Mouse (Mus musculus) lung, embryonic 14.5 days (tissue): ENCODE data around the gene Nampt. TPM values are rescaled to one million over a fixed set of nuclear protein-coding genes. Genes with fewer than 3 reads are reported as not detected.

Experiments
- ATAC-seq: fragments of 200-750 bp; cut with Nextera tagmentation; 2 replicates; pipeline ENCODE4 v1.8.0; 2017; ENCODE audit warnings: mild to moderate bottlenecking, moderate TSS enrichment, moderate library complexity; ENCODE audit not compliant: insufficient read depth
- DNase-seq: peaks from one replicate; pipeline ENCODE4 v3.0.0-alpha.2; 2015
- H3K27ac ChIP-seq: fragments of 300-500 bp; sonication (generic); 2 replicates; pipeline ENCODE4 v1.5.1; 2014; ENCODE audit warnings: low read depth, mild to moderate bottlenecking, moderate library complexity
- H3K27me3 ChIP-seq: fragments of 300-500 bp; sonication (generic); 2 replicates; pipeline ENCODE4 v1.6.1; 2014; ENCODE audit warnings: low read length, control low read depth; ENCODE audit not compliant: insufficient read depth
- H3K36me3 ChIP-seq: fragments of 300-500 bp; sonication (generic); 2 replicates; pipeline ENCODE4 v1.6.1; 2014; ENCODE audit warnings: control low read depth; ENCODE audit not compliant: insufficient read depth
- H3K4me1 ChIP-seq: fragments of 300-500 bp; sonication (generic); 2 replicates; pipeline ENCODE4 v1.6.1; 2014; ENCODE audit warnings: antibody characterized with exemption, control low read depth; ENCODE audit not compliant: insufficient read depth
- H3K4me2 ChIP-seq: fragments of 300-500 bp; sonication (generic); 2 replicates; pipeline ENCODE4 v1.6.1; 2014; ENCODE audit warnings: mild to moderate bottlenecking
- H3K4me3 ChIP-seq: fragments of 300-500 bp; sonication (generic); 2 replicates; pipeline ENCODE4 v1.5.1; 2014; ENCODE audit warnings: low read depth, low read length
- H3K9ac ChIP-seq: fragments of 300-500 bp; sonication (generic); 2 replicates; pipeline ENCODE4 v1.6.1; 2014
- H3K9me3 ChIP-seq: fragments of 300-500 bp; sonication (generic); 2 replicates; pipeline ENCODE4 v1.6.1; 2016; ENCODE audit warnings: low read depth, low read length, control low read depth
- CTCF ChIP-seq: IDR thresholded peaks from 2 replicates; pipeline ENCODE4 v1.5.1; 2016; ENCODE audit warnings: antibody characterized with exemption, low read depth
- WGBS: fragments of 180-500 bp; shearing (Covaris S2); extraction: QIAGEN DNeasy Blood & Tissue Kit; methylation state at CpG from one replicate; pipeline ENCODE4 v1.1.7; 2014; 5-methylcytosine and 5-hydroxymethylcytosine counted together
- polyA plus RNA-seq: library from polyadenylated mRNA; unstranded; fragments of >200 nt; fragmentation: Nextera tagmentation; extraction: Ambion mirVana; gene quantifications from 2 replicates; pipeline ENCODE4 v1.2.1, GENCODE M21; 2014

The Nampt gene
- polyA plus RNA-seq, 1 experiment from 2014 or later: 31.7 TPM

- Histone ChIP-seq H3K4me2 (no peak overlapping the region), H3K9ac (no peak overlapping the region), H3K9me3 (no peaks in the 10 kb centered on the region), H3K4me1 (no peaks in the 10 kb centered on the region), H3K27me3 (no peaks in the 10 kb centered on the region), H3K4me3 (no peak overlapping the region), H3K27ac (no peak overlapping the region), H3K36me3 (no peaks in the 10 kb centered on the region)
- no peak for DNase-seq
- TF ChIP-seq CTCF: no peak
- no peak for ATAC-seq
- WGBS: 81% methylated on average over 5 of the region's 5 CpGs
These were observed 41.5 kb downstream of the Nampt start for GRCm38 (mm10) chr12:32860820-32861219.

DNA sequence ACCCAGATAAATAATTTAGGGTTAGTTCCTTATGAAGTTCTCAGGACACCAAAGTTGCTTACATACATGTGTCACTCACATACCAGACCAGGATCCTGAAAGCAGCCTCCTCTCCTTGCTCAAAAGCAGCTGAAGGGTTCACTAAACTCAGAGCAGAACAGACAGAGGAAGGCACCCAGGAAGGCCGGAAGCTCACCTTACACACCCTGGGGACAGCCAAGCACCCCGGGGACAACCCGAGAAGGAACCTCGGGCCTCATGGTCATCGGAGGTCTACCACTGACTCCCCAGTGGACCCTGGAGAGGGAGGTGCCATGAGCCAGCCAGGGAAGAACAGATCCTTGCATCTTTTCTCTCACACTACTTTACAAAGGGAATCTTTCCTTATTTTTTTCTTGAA lies 51.5 kb downstream of the Nampt start:
- Histone ChIP-seq H3K36me3 (no peaks in the 10 kb centered on the region), H3K27me3 (no peaks in the 10 kb centered on the region), H3K4me1 (no peaks in the 10 kb centered on the region), H3K9ac (no peak overlapping the region), H3K4me2 (no peak overlapping the region), H3K27ac (no peak overlapping the region), H3K9me3 (no peaks in the 10 kb centered on the region), H3K4me3 (no peak overlapping the region)
- 89% methylated on average over 5 of the region's 5 CpGs for WGBS
- no peak for TF ChIP-seq CTCF
- ATAC-seq (no peak), DNase-seq (no peak)

GRCm38 (mm10) chr12:32877500-32877899 lies 58.2 kb downstream of the Nampt start:
- Histone ChIP-seq H3K4me2 (no peak overlapping the region), H3K9me3 (no peaks in the 10 kb centered on the region), H3K27me3 (no peaks in the 10 kb centered on the region), H3K4me3 (no peak overlapping the region), H3K9ac (no peak overlapping the region), H3K27ac (no peak overlapping the region), H3K36me3 (no peaks in the 10 kb centered on the region), H3K4me1 (no peaks in the 10 kb centered on the region)
- no peak for TF ChIP-seq CTCF
- ATAC-seq (no peak), DNase-seq (no peak)
- WGBS: 80% methylated on average over 9 of the region's 9 CpGs

- no peaks in the 10 kb centered on the region for H3K36me3 ChIP-seq
These were observed 58.7 kb downstream of the Nampt start for GRCm38 (mm10) chr12:32877964-32878571.

GRCm38 (mm10) chr12:32879371-32879770 lies 60.0 kb downstream of the Nampt start:
- H3K4me3 ChIP-seq: no peak overlapping the region
- H3K27me3 ChIP-seq: no peaks in the 10 kb centered on the region
- no peak for TF ChIP-seq CTCF
- ATAC-seq (no peak), DNase-seq (no peak)
- WGBS: 79% methylated on average over 3 of the region's 3 CpGs
- H3K9ac ChIP-seq: no peak overlapping the region
- H3K27ac ChIP-seq: no peak overlapping the region
- H3K4me1 ChIP-seq: no peaks in the 10 kb centered on the region
- no peaks in the 10 kb centered on the region for H3K36me3 ChIP-seq
- no peak overlapping the region for H3K4me2 ChIP-seq
- H3K9me3 ChIP-seq: no peaks in the 10 kb centered on the region

More at GRCm38 (mm10) chr12:32877964-32878571, 58.7 kb downstream of the Nampt start:
- no peak overlapping the region for H3K4me3 ChIP-seq
- H3K4me1 ChIP-seq: no peaks in the 10 kb centered on the region
- H3K27me3 ChIP-seq: no peaks in the 10 kb centered on the region
- no peak overlapping the region for H3K9ac ChIP-seq
- ATAC-seq (no peak), DNase-seq (no peak)
- 75% methylated on average over 11 of the region's 11 CpGs for WGBS
- H3K27ac ChIP-seq: no peak overlapping the region
- no peaks in the 10 kb centered on the region for H3K9me3 ChIP-seq
- TF ChIP-seq CTCF: no peak
- H3K4me2 ChIP-seq: no peak overlapping the region

DNA sequence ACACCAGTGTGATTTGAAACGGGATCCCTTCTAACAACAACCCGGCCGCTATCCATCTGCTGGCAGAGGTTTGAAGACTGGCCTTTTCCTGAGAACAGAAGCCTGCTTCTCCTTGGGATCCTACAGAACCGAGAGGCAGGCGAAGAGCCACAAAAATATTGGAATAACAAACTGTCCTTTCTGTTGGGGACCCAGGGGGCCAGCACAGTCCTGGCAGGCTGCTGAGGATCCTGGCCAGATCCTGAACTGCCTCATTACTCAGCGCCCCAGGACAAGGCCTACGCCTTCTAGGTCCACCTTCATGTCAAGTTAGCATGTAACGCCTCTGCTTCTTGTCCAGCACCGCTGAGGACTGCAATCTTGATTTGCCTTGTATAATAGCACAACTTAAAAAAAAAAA lies 65.0 kb downstream of the Nampt start:
- DNase-seq (no peak), ATAC-seq (no peak)
- Histone ChIP-seq H3K27ac (no peak overlapping the region), H3K4me2 (no peak overlapping the region), H3K9me3 (no peaks in the 10 kb centered on the region), H3K27me3 (no peaks in the 10 kb centered on the region), H3K4me1 (no peaks in the 10 kb centered on the region), H3K36me3 (no peaks in the 10 kb centered on the region), H3K9ac (no peak overlapping the region), H3K4me3 (no peak overlapping the region)
- WGBS: 42% methylated on average over 9 of the region's 9 CpGs
- TF ChIP-seq CTCF: no peak

DNA sequence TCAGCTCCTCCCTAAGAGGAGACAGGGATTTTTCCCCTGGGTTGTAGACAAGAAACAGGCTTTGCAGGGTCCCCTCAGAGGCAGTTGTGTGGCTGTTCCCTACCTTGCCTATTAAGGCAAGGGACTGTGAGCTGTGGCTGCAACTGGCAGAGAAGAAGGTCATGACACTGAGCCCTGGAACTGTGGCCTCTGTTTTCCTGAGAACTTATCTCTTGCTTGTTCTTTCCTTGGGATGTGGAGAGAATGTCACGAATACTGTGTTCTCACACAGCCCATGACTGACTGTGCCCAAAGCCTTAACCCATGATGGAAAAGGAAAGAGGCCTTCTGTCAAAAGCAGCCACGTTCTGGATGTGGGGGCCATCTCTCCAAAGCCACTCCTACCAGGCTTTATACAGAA lies 65.7 kb downstream of the Nampt start:
- H3K27ac ChIP-seq: no peak overlapping the region
- no peak for ATAC-seq
- H3K4me1 ChIP-seq: no peaks in the 10 kb centered on the region
- no peak for DNase-seq
- H3K9ac ChIP-seq: no peak overlapping the region
- no peaks in the 10 kb centered on the region for H3K27me3 ChIP-seq
- H3K4me3 ChIP-seq: no peak overlapping the region
- no peaks in the 10 kb centered on the region for H3K36me3 ChIP-seq
- WGBS: 38% methylated on average over 2 of the region's 2 CpGs
- no peak for TF ChIP-seq CTCF
- no peak overlapping the region for H3K4me2 ChIP-seq
- no peaks in the 10 kb centered on the region for H3K9me3 ChIP-seq

GRCm38 (mm10) chr12:32886353-32886752 lies 67.0 kb downstream of the Nampt start:
- Histone ChIP-seq H3K9me3 (no peaks in the 10 kb centered on the region), H3K9ac (no peak overlapping the region), H3K36me3 (no peaks in the 10 kb centered on the region), H3K27me3 (no peaks in the 10 kb centered on the region), H3K4me2 (no peak overlapping the region), H3K27ac (no peak overlapping the region), H3K4me3 (no peak overlapping the region), H3K4me1 (no peaks in the 10 kb centered on the region)
- TF ChIP-seq CTCF: no peak
- ATAC-seq (no peak), DNase-seq (no peak)
- 80% methylated on average over 2 of the region's 2 CpGs for WGBS
